Mouse (Mus musculus) bone marrow macrophage, adult 2 months (primary cell): Measurements from ENCODE around the gene Hist1h1e.

Source experiments
- CTCF ChIP-seq: IDR thresholded peaks from 2 replicates; pipeline ENCODE4 v1.5.1; 2012; ENCODE audit warnings: low read depth, mild to moderate bottlenecking, low read length, moderate library complexity
- POLR2A ChIP-seq: IDR thresholded peaks from 2 replicates; pipeline ENCODE4 v1.6.1; 2012; ENCODE audit warnings: mild to moderate bottlenecking, low read depth, low read length, borderline replicate concordance

DNA sequence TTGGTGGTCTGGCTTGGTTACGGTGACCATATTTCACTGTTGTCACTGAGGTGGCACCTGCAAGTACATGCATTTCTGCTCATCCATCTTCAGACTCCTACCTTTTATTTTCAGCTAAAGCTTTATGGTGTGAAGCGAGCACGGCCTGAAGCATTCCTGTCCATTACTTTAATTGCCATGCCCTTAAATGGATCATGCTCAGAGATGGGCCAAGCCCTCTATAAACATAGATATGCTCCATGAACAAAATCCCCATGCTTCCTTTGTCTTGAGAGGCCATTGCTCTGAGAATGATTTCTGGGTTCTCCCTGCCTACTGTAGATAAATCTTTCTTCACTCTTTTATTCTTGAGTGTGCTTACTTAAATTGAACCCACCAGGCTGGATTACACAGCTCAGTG, 17.9 kb downstream of the Hist1h1e start:
- no peak for TF ChIP-seq POLR2A
- no peak for TF ChIP-seq CTCF
